Mouse (Mus musculus): ENCODE measurements at regions not wholly inside any gene's neighbourhood (a gene's known extent, or its start where the extent isn't known, plus 50 kb on each side); places are given as distances from the start of the nearest gene placed in this dataset.

DNA sequence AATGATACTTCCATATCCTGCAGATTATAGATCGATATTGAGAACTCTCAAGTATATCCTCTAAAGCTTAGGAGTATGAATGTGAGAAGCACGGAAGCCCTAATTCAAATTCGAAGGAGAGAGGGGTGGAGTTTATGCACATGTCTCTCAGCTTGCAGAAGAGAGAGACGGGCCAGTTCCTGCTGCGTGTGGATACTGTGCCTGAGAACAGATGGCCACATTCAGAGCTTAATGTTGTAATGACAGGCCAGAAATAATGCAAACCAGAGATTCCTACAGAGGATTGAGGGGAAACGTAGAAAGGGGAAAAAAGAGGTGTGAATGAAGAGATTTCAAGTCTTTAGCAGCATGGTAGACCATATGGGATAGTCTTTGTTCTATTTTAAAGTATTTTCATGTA, 145.8 kb downstream of the Ackr3 start:
- TF ChIP-seq CTCF (IDR thresholded peaks at IDR 0.05; ENCODE audit: control insufficient read depth, insufficient read depth, insufficient read length) (no peak), MYOD1 (IDR thresholded peaks at IDR 0.05; ENCODE audit: control insufficient read depth, insufficient read length, low read depth) (no peak), USF1 (IDR thresholded peaks at IDR 0.05; ENCODE audit: low read depth) (no peak)
